Mouse (Mus musculus): ENCODE results near the gene Ino80.

DNA sequence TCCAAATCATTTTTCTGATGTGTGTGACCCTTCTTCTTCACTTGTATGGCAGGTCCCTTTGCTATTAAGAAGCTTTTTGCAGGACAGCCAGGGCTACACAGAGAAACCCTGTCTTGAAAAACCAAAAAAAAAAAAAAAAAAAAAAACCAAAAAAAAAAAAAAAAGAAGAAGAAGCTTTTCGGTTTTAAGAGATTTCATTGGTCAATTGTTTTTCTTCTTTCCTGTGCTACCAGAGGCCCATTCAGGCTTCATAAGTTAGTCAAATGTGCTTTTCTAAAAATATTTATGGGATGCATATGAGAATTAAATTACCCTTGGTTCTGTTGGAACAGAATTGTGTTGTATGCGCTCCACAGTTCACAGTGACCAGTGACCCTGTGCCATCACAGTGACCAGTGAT, 21.4 kb upstream of the Ino80 start:
- TF ChIP-seq CTCF (IDR thresholded peaks at IDR 0.05; ENCODE audit: extremely low read depth, insufficient read depth, insufficient read length, insufficient replicate concordance) (no peak), POLR2A (IDR thresholded peaks at IDR 0.05; ENCODE audit: low read depth, low read length) (no peak)

All from spleen, adult 2 months (tissue).